Mouse (Mus musculus) kidney, postnatal 0 days (tissue): ENCODE results near the gene Mfsd2b. TPM values are rescaled to one million over a fixed set of nuclear protein-coding genes. Genes with fewer than 3 reads are reported as not detected.

Experiments
- ATAC-seq: fragments of 200-750 bp; cut with Nextera tagmentation; replicated peaks from 2 replicates; pipeline ENCODE4 v1.8.0; 2017; ENCODE audit warnings: low read depth, moderate number of reproducible peaks, moderate TSS enrichment, moderate library complexity; ENCODE audit not compliant: low FRiP score
- DNase-seq: peaks from one replicate; pipeline ENCODE4 v3.0.0-alpha.2; 2016; ENCODE audit warnings: low spot score
- H3K27ac ChIP-seq: fragments of 300-500 bp; sonication (generic); 2 replicates; pipeline ENCODE4 v1.5.1; 2014; ENCODE audit warnings: mild to moderate bottlenecking
- H3K27me3 ChIP-seq: fragments of 300-500 bp; sonication (generic); 2 replicates; pipeline ENCODE4 v1.6.1; 2014; ENCODE audit warnings: low read length, mixed read lengths; ENCODE audit not compliant: insufficient read depth
- H3K36me3 ChIP-seq: fragments of 300-500 bp; sonication (generic); 2 replicates; pipeline ENCODE4 v1.6.1; 2014; ENCODE audit warnings: low read length, mixed read lengths; ENCODE audit not compliant: insufficient read depth
- H3K4me1 ChIP-seq: fragments of 300-500 bp; sonication (generic); replicated peaks from 2 replicates; pipeline ENCODE4 v1.6.1; 2014; ENCODE audit warnings: antibody characterized with exemption, low read length, mixed read lengths; ENCODE audit not compliant: insufficient read depth
- H3K4me2 ChIP-seq: fragments of 300-500 bp; sonication (generic); 2 replicates; pipeline ENCODE4 v1.6.1; 2014; ENCODE audit warnings: mild to moderate bottlenecking, low read length, moderate library complexity, mixed read lengths
- H3K4me3 ChIP-seq: fragments of 300-500 bp; sonication (generic); replicated peaks from 2 replicates; pipeline ENCODE4 v1.5.1; 2014; ENCODE audit warnings: low read depth, low read length
- H3K9ac ChIP-seq: fragments of 300-500 bp; sonication (generic); 2 replicates; pipeline ENCODE4 v1.6.1; 2014; ENCODE audit warnings: low read depth, low read length
- H3K9me3 ChIP-seq: fragments of 300-500 bp; sonication (generic); replicated peaks from 2 replicates; pipeline ENCODE4 v1.6.1; 2016; ENCODE audit warnings: low read length, inconsistent platforms, mixed read lengths
- CTCF ChIP-seq: IDR thresholded peaks from 2 replicates; pipeline ENCODE4 v1.5.1; 2016; ENCODE audit warnings: antibody characterized with exemption, low read depth, mild to moderate bottlenecking, moderate library complexity
- WGBS: fragments of 180-500 bp; shearing (Covaris S2); extraction: QIAGEN DNeasy Blood & Tissue Kit; methylation state at CpG from one replicate; pipeline ENCODE4 v1.1.7; 2014; 5-methylcytosine and 5-hydroxymethylcytosine counted together
- polyA plus RNA-seq: library from polyadenylated mRNA; unstranded; fragments of >200 nt; fragmentation: Nextera tagmentation; extraction: Ambion mirVana; gene quantifications from 2 replicates; pipeline ENCODE4 v1.2.1, GENCODE M21; 2015

The Mfsd2b gene
- polyA plus RNA-seq, 1 experiment from 2014 or later, result 0.41 TPM

DNA sequence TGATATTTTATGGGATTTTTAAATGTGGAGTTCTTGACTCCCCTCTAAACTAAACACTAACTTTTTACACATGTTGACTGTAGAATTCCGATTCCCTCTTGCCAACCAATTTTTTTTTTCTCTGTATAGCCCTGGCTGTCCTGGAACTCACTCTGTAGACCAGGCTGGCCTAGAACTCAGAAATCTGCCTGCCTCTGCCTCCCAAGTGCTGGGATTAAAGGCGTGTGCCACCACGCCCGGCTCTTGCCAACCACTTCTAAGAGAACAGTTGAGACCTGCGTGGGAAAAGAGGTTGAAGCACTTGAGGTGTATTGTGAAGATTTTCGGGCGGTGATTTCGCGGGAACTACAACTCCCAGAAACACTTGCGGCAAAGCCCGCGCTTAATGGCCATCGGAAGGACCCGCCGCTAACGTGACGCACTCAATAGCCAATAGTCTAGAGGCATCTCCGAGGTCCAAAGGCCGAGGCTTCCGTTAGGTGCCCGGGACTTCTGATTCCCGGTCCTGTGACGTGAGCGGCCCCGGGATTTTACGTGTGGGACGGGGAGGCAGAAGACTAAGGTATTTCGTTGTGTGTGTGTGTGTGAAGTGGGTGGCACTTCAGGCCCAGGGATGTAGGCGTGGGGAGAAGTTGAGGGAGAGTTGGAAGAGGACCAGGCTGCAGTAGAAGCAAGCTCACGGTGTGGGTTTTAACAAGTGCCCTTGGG, 31.1 kb downstream of the Mfsd2b start, which contains the start of gene Wdcp:
Gene Wdcp (plus strand): TSS at position 414 of the 708 bp plus-strand sequence.
- Histone ChIP-seq H3K4me1 (0 out of 2 replicates have a peak, but pooled peaks cover 13% of the 10 kb centered on the region), H3K4me3 (peak within 1 kb of the TSS; percentile 62), H3K9me3 (no peaks in the 10 kb centered on the region), H3K9ac (peak within 1 kb of the TSS; percentile 47), H3K27ac (no peak within 1 kb of the TSS; the same call in 1 of the 2 replicates), H3K27me3 (no peaks in the 10 kb centered on the region), H3K4me2 (peak within 1 kb of the TSS; percentile 55), H3K36me3 (no peaks in the 10 kb centered on the region)
- DNase-seq (peak; percentile 97), ATAC-seq (peak; percentile 93)
- WGBS, result under 1% methylated on average over 30 of the region's 30 CpGs
- no peak for TF ChIP-seq CTCF

DNA sequence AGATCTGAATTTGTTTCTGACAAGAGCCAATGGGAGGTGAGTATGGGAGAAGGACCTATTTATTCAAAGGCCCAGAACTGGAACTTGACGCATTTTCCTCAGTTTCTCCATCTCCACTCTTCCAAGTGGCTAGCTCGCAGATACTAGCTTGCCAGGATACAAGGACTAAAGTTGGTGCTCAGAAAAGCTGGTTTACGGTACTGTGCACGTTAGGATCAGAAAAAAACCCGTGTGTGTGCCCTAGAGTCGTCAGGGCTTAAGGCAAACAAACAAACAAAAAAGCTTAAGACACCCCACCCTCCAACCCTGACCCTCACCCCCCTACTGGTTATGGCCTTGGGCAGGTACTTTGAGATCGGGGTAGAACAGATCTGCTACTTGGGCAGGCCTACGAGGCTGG, 31.7 kb downstream of the Mfsd2b start:
- no peak overlapping the region for H3K4me2 ChIP-seq
- H3K27ac ChIP-seq, result no peak overlapping the region
- 0 out of 2 replicates have a peak, but pooled peaks cover 13% of the 10 kb centered on the region for H3K4me1 ChIP-seq
- no peaks in the 10 kb centered on the region for H3K27me3 ChIP-seq
- no peaks in the 10 kb centered on the region for H3K9me3 ChIP-seq
- no peak for ATAC-seq
- no peak overlapping the region for H3K4me3 ChIP-seq
- 89% methylated on average over 8 of the region's 8 CpGs for WGBS
- TF ChIP-seq CTCF, result no peak
- no peaks in the 10 kb centered on the region for H3K36me3 ChIP-seq
- no peak overlapping the region for H3K9ac ChIP-seq
- DNase-seq, result no peak

DNA sequence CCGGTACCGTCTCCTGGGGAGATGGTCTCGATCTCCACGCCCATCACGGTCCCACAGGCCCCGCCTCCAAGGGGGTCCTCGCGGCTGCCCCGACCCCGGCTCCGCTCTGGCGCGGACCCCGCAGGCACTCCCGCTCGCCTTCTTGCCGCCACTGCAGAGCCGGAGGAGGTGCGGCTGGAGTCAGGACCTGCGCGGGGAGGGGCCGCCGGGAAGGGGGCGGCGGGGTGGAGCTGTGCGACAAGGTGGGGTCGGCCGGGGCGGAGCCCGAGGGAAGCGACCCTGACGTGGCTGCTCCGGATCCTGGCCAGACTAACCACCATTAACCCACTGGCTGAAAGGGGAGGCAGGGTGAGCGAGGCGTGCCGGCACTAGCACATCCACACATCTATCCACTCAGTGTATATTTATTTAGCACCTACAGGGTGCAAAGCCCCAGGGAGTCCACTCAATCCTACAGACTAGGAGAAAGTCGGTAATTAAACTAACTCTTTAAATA, 32.7 kb downstream of the Mfsd2b start, which contains the start of gene Fkbp1b:
Gene Fkbp1b (minus strand): TSS at position 200 of the 496 bp plus-strand sequence.
- H3K9me3 ChIP-seq, result no peaks in the 10 kb centered on the region
- H3K9ac ChIP-seq, result peak within 1 kb of the TSS; percentile 64
- H3K36me3 ChIP-seq, result no peaks in the 10 kb centered on the region
- H3K4me2 ChIP-seq, result peak within 1 kb of the TSS; percentile 96
- DNase-seq, result peak; percentile 62
- H3K27ac ChIP-seq, result no peak within 1 kb of the TSS
- H3K27me3 ChIP-seq, result no peaks in the 10 kb centered on the region
- H3K4me3 ChIP-seq, result peak within 1 kb of the TSS; percentile 67
- TF ChIP-seq CTCF, result no peak
- under 1% methylated on average over 37 of the region's 37 CpGs for WGBS
- peak; percentile 47 for ATAC-seq
- H3K4me1 ChIP-seq, result 0 out of 2 replicates have a peak, but pooled peaks cover 13% of the 10 kb centered on the region

- H3K4me2 ChIP-seq, result peak overlapping the region; percentile 96
- DNase-seq, result no peak
- H3K9ac ChIP-seq, result peak overlapping the region; percentile 64
Observed at GRCm38 (mm10) chr12:4840741-4841140, 33.4 kb downstream of the Mfsd2b start.

GRCm38 (mm10) chr12:4840010-4840409, 34.1 kb downstream of the Mfsd2b start:
- H3K36me3 ChIP-seq, result no peaks in the 10 kb centered on the region
- H3K9me3 ChIP-seq, result no peaks in the 10 kb centered on the region
- H3K27ac ChIP-seq, result no peak overlapping the region
- WGBS, result 55% methylated on average over 6 of the region's 6 CpGs
- H3K4me2 ChIP-seq, result 0 out of 2 replicates have a peak overlapping the region, but pooled peaks have one; percentile 96
- H3K27me3 ChIP-seq, result no peaks in the 10 kb centered on the region
- no peak for DNase-seq
- H3K4me1 ChIP-seq, result 0 out of 2 replicates have a peak, but pooled peaks cover 13% of the 10 kb centered on the region
- TF ChIP-seq CTCF, result no peak
- no peak overlapping the region for H3K4me3 ChIP-seq
- no peak for ATAC-seq
- no peak overlapping the region for H3K9ac ChIP-seq

More at GRCm38 (mm10) chr12:4840741-4841140, 33.4 kb downstream of the Mfsd2b start:
- no peak overlapping the region for H3K27ac ChIP-seq
- no peak for ATAC-seq
- H3K36me3 ChIP-seq, result no peaks in the 10 kb centered on the region
- no peaks in the 10 kb centered on the region for H3K9me3 ChIP-seq
- peak overlapping the region; percentile 67 for H3K4me3 ChIP-seq
- 0 out of 2 replicates have a peak, but pooled peaks cover 13% of the 10 kb centered on the region for H3K4me1 ChIP-seq
- no peaks in the 10 kb centered on the region for H3K27me3 ChIP-seq
- no peak for TF ChIP-seq CTCF
- WGBS, result under 1% methylated on average over 11 of the region's 11 CpGs

- no peaks in the 10 kb centered on the region for H3K9me3 ChIP-seq
- H3K4me2 ChIP-seq, result no peak overlapping the region
- H3K4me1 ChIP-seq, result 0 out of 2 replicates have a peak, but pooled peaks cover 8% of the 10 kb centered on the region
- ATAC-seq (no peak), DNase-seq (no peak)
- no peak overlapping the region for H3K4me3 ChIP-seq
- H3K27ac ChIP-seq, result no peak overlapping the region
- no peaks in the 10 kb centered on the region for H3K27me3 ChIP-seq
- 0 out of 2 replicates have a peak, but pooled peaks cover 2% of the 10 kb centered on the region for H3K36me3 ChIP-seq
- TF ChIP-seq CTCF, result no peak
- WGBS, result 15% methylated on average over 4 of the region's 4 CpGs
- no peak overlapping the region for H3K9ac ChIP-seq
Observed at GRCm38 (mm10) chr12:4836959-4837358, 37.2 kb downstream of the Mfsd2b start.
